Mouse (Mus musculus): ENCODE data around the gene Nphp1. TPM values are rescaled to one million over a fixed set of nuclear protein-coding genes. Genes with fewer than 3 reads are reported as not detected.

Nphp1 gene
- total and polyA plus RNA-seq, 3 experiments = 4.6 to 9.7 (median 8.2) TPM

DNA sequence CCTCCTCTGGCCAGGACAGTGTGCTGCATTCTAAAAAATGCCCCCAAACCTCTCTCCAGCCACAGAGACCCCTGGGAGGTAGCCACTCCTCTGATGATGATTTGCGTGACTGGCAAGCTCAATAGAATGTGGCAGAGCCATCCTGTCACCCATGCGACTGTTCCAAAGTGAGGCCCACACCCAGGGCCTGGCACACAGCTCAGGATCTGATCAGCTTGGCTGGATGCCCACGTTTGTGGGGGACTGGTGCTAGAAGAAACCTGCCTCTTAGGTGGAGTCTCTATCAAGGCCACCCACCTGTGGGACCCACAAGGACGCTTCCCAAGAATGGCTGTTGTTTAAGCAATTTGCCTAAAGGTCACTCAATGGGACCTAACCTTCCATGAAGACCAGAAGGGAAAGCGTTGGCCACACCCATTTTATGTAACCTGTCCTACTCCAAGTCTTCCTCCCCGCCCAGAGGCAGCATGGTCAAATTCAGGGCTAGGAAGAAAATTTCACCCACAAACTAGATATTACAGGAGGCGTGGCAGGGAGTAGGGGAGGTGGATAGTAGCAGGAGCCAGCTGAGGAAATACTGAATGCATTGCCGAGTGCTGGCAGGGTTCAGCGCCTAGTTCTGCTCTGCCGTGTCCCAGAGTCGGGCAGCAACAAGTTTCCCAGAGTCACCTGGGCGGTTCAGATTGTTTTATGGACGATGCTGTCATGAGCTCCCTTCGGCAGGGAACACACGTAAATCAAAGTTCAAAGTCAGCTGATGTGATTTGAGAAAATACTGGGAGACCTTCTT lies 59.8 kb downstream of the Nphp1 start:
- in situ Hi-C loops (cut with MboI; ENCODE audit: low pct_ligation_motif_present, low pct_unique_long_range_greater_than_20kb, low sequenced_read_pairs) = no loop called here
- no peak overlapping the region for H3K9ac ChIP-seq (ENCODE audit: insufficient read depth, low read depth)
- no peak overlapping the region for H3K4me2 ChIP-seq (ENCODE audit: insufficient read depth, low read depth, poor library complexity, severe bottlenecking)
- no peak overlapping the region for H3K4me3 ChIP-seq (replicated peaks in 1 of 3; ENCODE audit: low read depth in 2 of 3, low read length in 2 of 3, poor library complexity in 1 of 3)
- H3K4me1 ChIP-seq (ENCODE audit: control insufficient read depth in 1 of 2, insufficient read depth in 2 of 2) = peaks cover 0 to 9% of the 10 kb centered on the region in 2 experiments; a peak in 3 of 4 replicates
- no peaks in the 10 kb centered on the region for H3K9me3 ChIP-seq (replicated peaks; ENCODE audit: low read length)
- no peaks in the 10 kb centered on the region for H3K79me2 ChIP-seq (replicated peaks; ENCODE audit: control insufficient read depth, extremely low read depth, insufficient read depth, poor library complexity, severe bottlenecking)
- no peak overlapping the region for H3K27ac ChIP-seq (ENCODE audit: insufficient read depth, low read depth)
- H3K27me3 ChIP-seq (replicated peaks) = peaks cover 33% of the 10 kb centered on the region
- dilution Hi-C loops (cut with MboI; ENCODE audit: extremely low pct_ligation_motif_present, extremely low pct_unique_long_range_greater_than_20kb, low sequenced_read_pairs) = no loop called here
- H3K36me3 ChIP-seq (replicated peaks in 1 of 2; ENCODE audit: control insufficient read depth in 1 of 2, insufficient read depth in 1 of 2, low read length in 1 of 2) = no peaks in the 10 kb centered on the region
- TF ChIP-seq MEF2A (IDR thresholded peaks at IDR 0.05; ENCODE audit: borderline replicate concordance, low read depth, low read length) (no peak), TCF12 (IDR thresholded peaks at IDR 0.05; ENCODE audit: low read depth, low read length) (no peak), ETS1 (conservative IDR thresholded peaks at IDR 0.05; ENCODE audit: low read depth, low read length) (no peak), IRF4 (IDR thresholded peaks at IDR 0.05; ENCODE audit: low read depth, low read length) (no peak), ZKSCAN1 (IDR thresholded peaks at IDR 0.05; ENCODE audit: borderline replicate concordance, low read depth, low read length) (no peak), MAZ (IDR thresholded peaks at IDR 0.05; ENCODE audit: low read depth, low read length) (no peak), NELFE (IDR thresholded peaks at IDR 0.05; ENCODE audit: low read depth, low read length) (no peak), RAD21 (IDR thresholded peaks at IDR 0.05; ENCODE audit: low read depth, low read length) (no peak), MXI1 (IDR thresholded peaks at IDR 0.05; ENCODE audit: low read depth, low read length) (no peak), POLR2AphosphoS2 (IDR thresholded peaks at IDR 0.05; ENCODE audit: low read depth, low read length) (no peak), JUN (IDR thresholded peaks at IDR 0.05; ENCODE audit: insufficient read depth, low read depth, low read length) (no peak), UBTF (IDR thresholded peaks at IDR 0.05; ENCODE audit: low read depth, low read length) (no peak), GABPA (IDR thresholded peaks at IDR 0.05; ENCODE audit: insufficient replicate concordance, low read depth, low read length) (no peak), MYC (IDR thresholded peaks at IDR 0.05; ENCODE audit: low read depth, low read length) (no peak), SIN3A (IDR thresholded peaks at IDR 0.05; ENCODE audit: low read length) (no peak), POLR2A (IDR thresholded peaks at IDR 0.05; ENCODE audit: low read depth, low read length) (no peak), RCOR1 (conservative IDR thresholded peaks at IDR 0.05; ENCODE audit: low read depth, low read length) (no peak)
- DNase-seq (ENCODE audit: extremely low read depth) = no peak

DNA sequence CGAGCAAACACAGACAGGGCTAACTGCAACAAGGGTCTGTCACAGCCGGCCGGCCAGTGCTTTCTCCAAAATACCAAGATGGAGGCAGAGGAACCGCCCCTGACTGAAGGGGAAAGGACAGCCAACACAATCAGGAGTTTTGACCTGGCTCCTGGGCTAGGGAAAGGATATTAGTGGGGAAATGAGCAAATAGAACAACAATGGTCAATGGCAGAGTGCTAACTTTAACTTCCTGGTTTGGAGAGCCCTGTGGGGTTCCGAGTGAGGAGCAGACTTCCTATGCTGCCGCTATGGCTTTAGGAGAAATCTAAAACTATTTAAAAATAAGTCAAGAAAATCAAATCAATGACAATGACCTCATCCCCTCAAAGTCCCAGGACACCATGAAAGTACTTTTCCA lies 60.6 kb downstream of the Nphp1 start:
- no peak overlapping the region for H3K4me2 ChIP-seq (ENCODE audit: insufficient read depth, low read depth, poor library complexity, severe bottlenecking)
- TF ChIP-seq ELF1 (IDR thresholded peaks at IDR 0.05; ENCODE audit: low read depth, low read length) (no peak), USF2 (conservative IDR thresholded peaks at IDR 0.05; ENCODE audit: low read depth, low read length) (no peak), KAT2A (IDR thresholded peaks at IDR 0.05; ENCODE audit: insufficient replicate concordance, low read length) (no peak), MYC (IDR thresholded peaks at IDR 0.05; ENCODE audit: low read depth, low read length) (no peak), POLR2A (IDR thresholded peaks at IDR 0.05; ENCODE audit: low read depth, low read length) (no peak), JUND (conservative IDR thresholded peaks at IDR 0.05; ENCODE audit: low read depth, low read length) (no peak), MXI1 (IDR thresholded peaks at IDR 0.05; ENCODE audit: low read depth, low read length) (no peak), ETS1 (conservative IDR thresholded peaks at IDR 0.05; ENCODE audit: low read depth, low read length) (no peak), ZC3H11A (IDR thresholded peaks at IDR 0.05; ENCODE audit: low read depth, low read length) (no peak), IRF4 (IDR thresholded peaks at IDR 0.05; ENCODE audit: low read depth, low read length) (no peak), JUN (IDR thresholded peaks at IDR 0.05; ENCODE audit: insufficient read depth, low read depth, low read length) (no peak), BHLHE40 (IDR thresholded peaks at IDR 0.05; ENCODE audit: low read depth, low read length) (no peak), POLR2AphosphoS2 (IDR thresholded peaks at IDR 0.05; ENCODE audit: low read depth, low read length) (no peak)
- dilution Hi-C loops (cut with MboI; ENCODE audit: extremely low pct_ligation_motif_present, extremely low pct_unique_long_range_greater_than_20kb, low sequenced_read_pairs) (no loop called here), in situ Hi-C loops (cut with MboI; ENCODE audit: low pct_ligation_motif_present, low pct_unique_long_range_greater_than_20kb, low sequenced_read_pairs) (no loop called here)
- H3K27ac ChIP-seq (ENCODE audit: insufficient read depth, low read depth) = no peak overlapping the region
- H3K4me3 ChIP-seq (replicated peaks in 1 of 3; ENCODE audit: low read depth in 2 of 3, low read length in 2 of 3, poor library complexity in 1 of 3) = no peak overlapping the region
- H3K27me3 ChIP-seq (replicated peaks) = peaks cover 32% of the 10 kb centered on the region
- no peaks in the 10 kb centered on the region for H3K36me3 ChIP-seq (replicated peaks in 1 of 2; ENCODE audit: control insufficient read depth in 1 of 2, insufficient read depth in 1 of 2, low read length in 1 of 2)
- H3K79me2 ChIP-seq (replicated peaks; ENCODE audit: control insufficient read depth, extremely low read depth, insufficient read depth, poor library complexity, severe bottlenecking) = no peaks in the 10 kb centered on the region
- H3K9me3 ChIP-seq (replicated peaks; ENCODE audit: low read length) = no peaks in the 10 kb centered on the region
- DNase-seq (ENCODE audit: extremely low read depth) = no peak
- H3K9ac ChIP-seq (ENCODE audit: insufficient read depth, low read depth) = no peak overlapping the region
- peaks cover 5 to 16% of the 10 kb centered on the region in 2 experiments for H3K4me1 ChIP-seq (ENCODE audit: control insufficient read depth in 1 of 2, insufficient read depth in 2 of 2)
